Mouse (Mus musculus) 416B (cell line): ENCODE data around the gene Olfr373.
"Not testable (repeated sequence)": the region's sequence is repeated elsewhere in the genome, so short reads cannot be mapped to it uniquely, and the experiment has no call there.

Experiments
- DNase-seq: peaks from one replicate; pipeline ENCODE4 v3.0.0; 2011; ENCODE audit warnings: low read depth

The Olfr373 gene

GRCm38 (mm10) chr8:72082877-72083276 is at the start of gene Olfr373:
Olfr373 (plus strand) TSS chr8:72083177.
- not testable (repeated sequence) for DNase-seq

- not testable (repeated sequence) for DNase-seq
These were observed 42.1 kb upstream of the Olfr373 start, which contains the start of gene Olfr372 for GRCm38 (mm10) chr8:72040918-72041317. Olfr372 (plus strand) TSS chr8:72041218.

- DNase-seq: no peak
These were observed 40.5 kb upstream of the Olfr373 start for GRCm38 (mm10) chr8:72042493-72042892.

DNA sequence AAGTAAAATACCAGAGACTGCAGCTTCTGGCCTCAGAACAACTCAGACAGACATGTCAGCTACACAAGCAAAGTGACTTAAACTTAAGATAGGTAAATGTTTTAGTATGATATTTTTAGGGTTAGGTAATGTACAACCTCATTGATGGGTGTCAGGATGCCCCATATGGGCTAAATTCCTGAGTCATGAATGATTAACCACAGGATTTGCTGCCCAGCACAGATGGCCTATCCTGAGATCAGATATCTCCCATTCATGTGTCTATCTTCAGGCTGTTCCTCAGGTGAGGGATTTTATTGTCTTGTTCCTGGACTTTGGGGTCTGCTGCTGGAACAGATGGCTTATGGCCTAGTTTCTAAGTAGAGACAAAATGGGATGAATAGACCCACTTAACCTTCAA is 28.3 kb upstream of the Olfr373 start:
- not testable (repeated sequence) for DNase-seq

GRCm38 (mm10) chr8:72057643-72058042 is 25.3 kb upstream of the Olfr373 start:
- DNase-seq: not testable (repeated sequence)

GRCm38 (mm10) chr8:72066819-72067399 is 16.1 kb upstream of the Olfr373 start:
- not testable (repeated sequence) for DNase-seq

GRCm38 (mm10) chr8:72084744-72085143 is 1.8 kb downstream of the Olfr373 start:
- DNase-seq: no peak

GRCm38 (mm10) chr8:72087611-72088010 is 4.6 kb downstream of the Olfr373 start:
- peak; percentile 49 for DNase-seq

GRCm38 (mm10) chr8:72096721-72097120 is 13.7 kb downstream of the Olfr373 start:
- DNase-seq: not testable (repeated sequence)

DNA sequence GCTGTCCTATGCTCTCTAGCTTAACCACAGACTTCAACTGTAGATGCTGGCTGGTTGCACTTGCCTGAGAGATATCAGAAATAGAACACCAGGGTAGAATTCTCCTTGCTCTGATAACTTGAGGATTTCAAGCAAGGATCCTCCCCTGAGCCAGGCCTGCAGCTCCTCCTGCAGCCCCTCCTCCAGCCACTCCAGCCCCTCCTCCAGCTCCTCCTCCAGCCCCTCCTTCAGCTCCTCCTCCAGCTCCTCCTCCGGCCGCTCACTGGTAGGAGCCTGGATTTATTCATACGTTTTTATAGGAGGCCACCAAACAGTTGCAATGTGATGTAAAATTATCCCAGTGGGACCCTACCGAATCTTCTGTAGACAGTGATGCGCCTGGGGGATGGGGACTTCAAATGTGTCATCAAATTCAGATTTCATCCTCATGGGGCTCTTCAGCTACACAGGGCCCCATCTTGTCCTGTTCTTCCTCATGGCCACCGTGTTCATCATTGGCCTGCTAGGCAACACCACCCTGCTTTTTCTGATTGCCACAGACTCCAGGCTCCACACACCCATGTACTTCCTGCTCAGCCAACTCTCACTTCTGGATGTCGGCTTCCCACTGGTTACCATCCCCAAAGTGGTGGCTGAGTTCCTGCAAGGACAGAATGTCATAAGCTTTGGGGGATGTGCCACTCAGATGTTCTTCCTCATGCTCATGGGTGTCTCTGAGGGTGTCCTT is 16.6 kb downstream of the Olfr373 start:
- peak; percentile 13 for DNase-seq

GRCm38 (mm10) chr8:72105165-72105564 is 22.2 kb downstream of the Olfr373 start:
- peak; percentile 42 for DNase-seq

DNA sequence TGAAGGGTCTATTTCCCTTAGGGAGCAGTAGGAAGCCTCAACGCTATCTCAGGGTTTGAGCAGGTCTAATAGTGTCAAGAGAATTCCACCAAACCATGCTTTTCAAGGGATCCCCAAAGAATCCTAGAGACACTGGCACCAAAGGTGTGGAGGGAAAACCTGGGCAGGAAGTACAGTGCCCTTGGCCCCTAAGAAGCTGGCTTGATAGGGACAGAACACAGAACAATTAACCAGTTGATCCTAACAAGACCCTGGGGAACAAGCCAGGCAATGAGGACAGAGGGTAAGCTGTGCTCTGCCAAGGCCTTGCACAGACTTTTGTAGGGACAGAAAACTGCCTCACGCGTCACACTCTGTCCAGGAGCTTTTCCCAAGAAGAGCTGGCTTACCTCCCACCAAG is 23.8 kb downstream of the Olfr373 start, which contains the start of gene Olfr374:
Olfr374 (plus strand) TSS at position 301 of the 400 bp plus-strand sequence.
- no peak for DNase-seq

DNA sequence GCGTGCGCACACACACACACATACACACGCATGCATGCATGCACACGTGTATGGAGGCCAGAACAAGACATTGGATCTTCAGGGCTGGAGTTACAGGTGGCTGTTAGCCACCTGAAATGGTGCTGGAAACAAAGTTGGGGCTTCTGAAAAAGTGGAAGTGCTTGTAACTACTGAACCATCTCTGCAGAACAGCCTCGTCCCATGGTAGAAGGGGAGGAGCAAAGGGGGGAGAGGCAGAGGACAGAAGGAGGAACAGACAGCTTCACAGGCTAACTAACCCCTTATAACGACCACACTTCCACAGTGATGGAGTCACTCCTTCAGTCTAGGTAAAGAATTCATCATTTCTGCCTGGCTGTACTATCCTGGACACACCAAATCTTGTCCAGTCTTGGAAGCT is 27.9 kb downstream of the Olfr373 start:
- peak; percentile 45 for DNase-seq

DNA sequence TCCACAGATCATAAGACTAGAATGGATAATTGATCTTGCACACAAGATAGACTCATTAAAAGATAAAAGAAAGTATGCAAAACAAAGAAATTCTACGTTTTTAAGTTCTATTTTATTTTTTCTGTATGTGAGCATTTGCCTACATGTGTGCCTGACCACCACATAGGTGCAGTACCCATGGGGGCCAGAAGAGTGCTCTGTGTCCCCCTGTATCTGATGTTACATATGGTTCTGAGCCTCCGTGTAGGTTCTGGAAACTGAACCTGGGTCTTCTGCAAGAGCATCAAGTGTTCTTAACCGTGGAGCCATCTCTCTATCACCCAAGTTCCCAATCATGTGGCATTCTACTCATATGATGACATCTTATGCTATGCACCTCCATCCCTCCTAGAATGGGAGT is 29.5 kb downstream of the Olfr373 start:
- DNase-seq: peak; percentile 35

DNA sequence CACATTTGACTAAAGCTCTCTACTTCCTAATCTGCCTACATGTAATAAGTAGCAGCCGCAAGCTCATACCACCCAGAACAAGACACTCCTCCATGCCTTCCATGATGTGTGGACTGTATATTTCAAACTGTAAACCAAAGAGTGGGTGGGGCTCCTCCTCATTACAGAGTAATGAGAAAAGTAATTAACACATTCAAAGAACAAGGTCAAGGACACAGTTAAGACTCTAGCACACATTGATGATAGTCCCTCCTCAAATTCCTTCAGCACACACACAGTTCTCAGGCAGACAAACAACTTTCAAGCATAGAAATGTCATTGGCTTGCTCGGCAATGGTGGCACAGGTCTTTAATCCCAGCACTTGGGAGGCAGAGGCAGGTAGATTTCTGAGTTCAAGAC is 32.2 kb downstream of the Olfr373 start:
- no peak for DNase-seq

DNA sequence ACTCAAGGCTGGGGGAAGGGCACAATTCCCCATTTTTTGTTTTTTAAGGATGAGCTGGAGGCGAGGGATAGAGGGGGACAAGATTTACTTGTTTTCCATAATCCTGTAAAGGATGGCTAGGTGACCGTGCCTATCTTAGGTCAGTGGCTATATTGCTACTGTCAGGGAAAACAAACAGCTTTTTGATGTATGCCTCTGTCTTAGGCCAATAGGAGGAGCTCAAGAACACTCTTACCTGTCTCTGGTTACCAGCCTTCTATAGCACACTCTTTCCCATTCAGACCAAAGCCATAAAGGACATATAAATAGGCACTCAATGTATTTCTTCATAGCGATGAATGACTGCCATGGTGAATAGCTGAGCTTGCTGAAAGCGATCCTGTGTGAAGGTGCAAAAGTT is 35.6 kb downstream of the Olfr373 start:
- peak; percentile 44 for DNase-seq

DNA sequence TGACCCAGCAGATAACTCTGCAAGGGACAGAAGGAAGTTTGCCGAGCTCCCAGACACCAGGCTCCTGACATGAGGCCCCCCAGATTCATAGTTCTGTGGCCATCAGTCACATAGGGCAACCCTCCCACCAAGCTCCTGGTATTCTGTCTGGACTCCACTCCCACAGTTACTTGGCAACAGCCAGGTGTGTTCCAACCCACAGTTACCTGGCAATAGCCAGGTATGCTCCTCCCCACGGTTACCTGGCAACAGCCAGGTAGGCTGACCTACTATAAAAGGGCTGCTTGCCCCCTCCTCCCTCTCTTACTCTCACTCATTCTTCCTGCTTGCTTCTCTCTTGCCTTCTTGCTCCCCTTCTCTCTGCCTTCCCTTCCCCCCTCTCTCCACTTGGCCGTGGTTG is 38.5 kb downstream of the Olfr373 start:
- DNase-seq: not testable (repeated sequence)

DNA sequence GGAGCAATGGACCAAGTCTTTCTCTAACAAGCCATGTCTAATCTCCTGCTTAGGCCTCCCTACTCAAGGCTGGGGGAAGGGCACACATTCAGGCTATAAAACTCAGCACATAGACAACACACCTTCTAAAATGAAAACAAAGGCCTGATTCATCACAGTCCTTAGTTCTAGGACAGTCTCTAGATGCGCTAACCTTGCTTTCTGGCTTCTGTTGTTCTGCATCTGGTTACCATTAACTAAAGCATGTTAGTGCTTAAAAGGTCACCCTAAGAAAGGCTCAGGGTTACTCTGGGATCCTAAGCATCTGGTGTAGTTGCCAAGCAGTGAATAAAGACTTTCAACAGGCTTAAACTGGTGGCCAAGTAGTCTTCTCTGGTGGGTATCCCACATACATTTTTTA is 39.0 kb downstream of the Olfr373 start:
- no peak for DNase-seq

- no peak for DNase-seq
These were observed 44.9 kb downstream of the Olfr373 start for GRCm38 (mm10) chr8:72127834-72128233.

- DNase-seq: peak; percentile 81
These were observed 48.3 kb downstream of the Olfr373 start for GRCm38 (mm10) chr8:72131251-72131650.

GRCm38 (mm10) chr8:72131901-72132300 is 48.9 kb downstream of the Olfr373 start:
- DNase-seq: no peak

DNA sequence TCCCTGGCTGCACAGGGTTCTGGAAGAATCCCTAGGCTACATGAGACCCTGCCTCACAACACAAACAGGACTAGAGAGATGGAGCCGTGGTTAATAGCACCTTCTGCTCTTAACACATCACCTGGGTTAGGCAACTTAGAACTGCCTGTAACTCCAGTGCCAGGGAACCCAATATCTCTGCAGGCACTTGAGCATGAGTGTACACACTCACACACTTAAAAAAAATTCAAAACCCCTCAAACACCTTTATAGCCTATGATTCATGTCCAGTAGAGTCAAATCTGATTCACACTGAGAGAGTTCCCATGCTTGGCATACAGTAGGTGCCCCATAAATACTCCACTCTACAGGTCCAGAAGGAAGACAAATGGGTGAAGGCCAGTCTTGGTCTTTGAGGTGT is 49.4 kb downstream of the Olfr373 start:
- DNase-seq: no peak

- DNase-seq: peak; percentile 64
These were observed 49.9 kb downstream of the Olfr373 start for GRCm38 (mm10) chr8:72132891-72133290.

- peak; percentile 96 for DNase-seq
These were observed 50.5 kb downstream of the Olfr373 start for GRCm38 (mm10) chr8:72133507-72133906.
